Mouse (Mus musculus) brain, embryonic 14.5 days (tissue): ENCODE data around the gene Adamts9.

Experiments used
- CTCF ChIP-seq: fragments of 200-500 bp; IDR thresholded peaks from 2 replicates; pipeline ENCODE4 v1.5.1; 2012; ENCODE audit warnings: inconsistent platforms, mild to moderate bottlenecking, moderate library complexity, borderline replicate concordance; ENCODE audit not compliant: insufficient read depth, insufficient read length; ENCODE audit errors: extremely low read depth
- POLR2A ChIP-seq: fragments of 200-500 bp; IDR thresholded peaks from 2 replicates; pipeline ENCODE4 v1.6.1; 2012; ENCODE audit warnings: mild to moderate bottlenecking, inconsistent platforms, borderline replicate concordance; ENCODE audit not compliant: poor library complexity, insufficient read depth, insufficient read length, severe bottlenecking; ENCODE audit errors: extremely low read depth

DNA sequence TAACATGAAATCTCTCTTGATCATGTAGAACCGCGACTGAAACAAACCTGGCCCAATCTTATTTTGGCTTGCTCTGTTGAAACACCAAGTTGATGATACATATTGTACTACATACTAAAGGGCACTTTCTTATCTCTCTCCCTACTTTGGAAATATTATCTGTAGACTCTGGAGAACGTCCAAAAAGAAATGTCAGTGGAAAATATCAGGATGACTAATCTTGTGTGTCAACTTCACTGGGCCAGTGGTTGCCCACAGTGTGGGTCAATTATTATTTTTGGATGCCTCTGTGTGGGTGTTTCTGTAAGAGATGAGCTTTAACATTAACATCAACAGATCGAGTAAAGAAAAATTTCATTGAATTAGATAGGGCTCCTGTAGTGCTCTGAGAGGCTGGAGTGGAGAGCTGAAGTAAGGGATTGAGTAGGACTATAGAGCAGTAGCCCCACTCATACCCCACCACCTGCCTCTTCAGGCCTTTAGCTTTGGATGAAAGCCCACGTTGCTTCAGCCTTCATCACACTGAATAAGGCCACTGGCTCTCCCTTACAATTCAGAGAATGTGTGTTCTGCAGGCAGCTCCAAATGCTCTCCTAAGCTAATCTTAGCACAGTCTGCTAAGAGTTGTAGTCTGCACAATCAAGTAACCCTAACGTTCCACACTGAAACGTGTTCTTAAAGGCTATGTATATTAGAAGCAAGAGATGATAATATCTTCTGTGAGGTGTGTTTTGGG lies 38.3 kb upstream of the Adamts9 start:
- no peak for TF ChIP-seq POLR2A
- TF ChIP-seq CTCF: no peak
